Mouse (Mus musculus) adipocyte (in vitro differentiated cells): ENCODE data around the gene Arhgap31.

Experiments used
- DNase-seq: peaks from one replicate; pipeline ENCODE4 v3.0.0-alpha.2; 2016; ENCODE audit warnings: low spot score

Gene Arhgap31

GRCm38 (mm10) chr16:38712581-38713403 is at the start of gene Arhgap31:
Arhgap31 (minus strand) TSS chr16:38713274.
- peak; percentile 73 for DNase-seq

GRCm38 (mm10) chr16:38762401-38762800 is 49.3 kb upstream of the Arhgap31 start:
- DNase-seq: no peak

- DNase-seq: peak; percentile 17
Measured at GRCm38 (mm10) chr16:38761972-38762371, 48.9 kb upstream of the Arhgap31 start.

GRCm38 (mm10) chr16:38760834-38761375 is 47.8 kb upstream of the Arhgap31 start:
- no peak for DNase-seq

GRCm38 (mm10) chr16:38760239-38760638 is 47.2 kb upstream of the Arhgap31 start:
- no peak for DNase-seq

GRCm38 (mm10) chr16:38758104-38758861 is 45.2 kb upstream of the Arhgap31 start:
- DNase-seq: no peak

GRCm38 (mm10) chr16:38757626-38758025 is 44.6 kb upstream of the Arhgap31 start:
- no peak for DNase-seq

- no peak for DNase-seq
Measured at GRCm38 (mm10) chr16:38756572-38756971, 43.5 kb upstream of the Arhgap31 start.

GRCm38 (mm10) chr16:38756177-38756503 is 43.1 kb upstream of the Arhgap31 start:
- DNase-seq: peak; percentile 43

GRCm38 (mm10) chr16:38755452-38756176 is 42.5 kb upstream of the Arhgap31 start:
- DNase-seq: no peak

GRCm38 (mm10) chr16:38753631-38754030 is 40.6 kb upstream of the Arhgap31 start:
- no peak for DNase-seq

- no peak for DNase-seq
Measured at GRCm38 (mm10) chr16:38750803-38751202, 37.7 kb upstream of the Arhgap31 start.

GRCm38 (mm10) chr16:38743941-38744673 is 31.0 kb upstream of the Arhgap31 start:
- DNase-seq: no peak

- DNase-seq: no peak
Measured at GRCm38 (mm10) chr16:38742659-38743131, 29.6 kb upstream of the Arhgap31 start.

- DNase-seq: no peak
Measured at GRCm38 (mm10) chr16:38742113-38742658, 29.1 kb upstream of the Arhgap31 start, which contains the start of gene B4galt4. B4galt4 (plus strand) TSS chr16:38742264.

GRCm38 (mm10) chr16:38741204-38741903 is 28.3 kb upstream of the Arhgap31 start:
- no peak for DNase-seq

- DNase-seq: no peak
Measured at GRCm38 (mm10) chr16:38730921-38731320, 17.8 kb upstream of the Arhgap31 start.

- DNase-seq: peak; percentile 78
Measured at GRCm38 (mm10) chr16:38729610-38730288, 16.7 kb upstream of the Arhgap31 start.

- no peak for DNase-seq
Measured at GRCm38 (mm10) chr16:38729139-38729538, 16.1 kb upstream of the Arhgap31 start.
